Mouse (Mus musculus): ENCODE data around the gene Frmd5. TPM values are rescaled to one million over a fixed set of nuclear protein-coding genes. Genes with fewer than 3 reads are reported as not detected.
A peak's percentile ranks its signal among the peaks of the same experiment; 100 is the strongest.

Frmd5 gene
- polyA plus RNA-seq, 1 experiment = 1.4 TPM

- Histone ChIP-seq H3K27ac (ENCODE audit: insufficient read depth, low read depth, low read length) (no peak overlapping the region), H3K36me3 (ENCODE audit: control insufficient read depth, insufficient read depth, low read length) (no peaks in the 10 kb centered on the region)
- 65% methylated on average over 5 of the region's 5 CpGs for whole genome bisulfite sequencing
These were observed 222.2 kb downstream of the Frmd5 start for GRCm38 (mm10) chr2:121584705-121585104.

GRCm38 (mm10) chr2:121583468-121584116 is 223.3 kb downstream of the Frmd5 start:
- Histone ChIP-seq H3K27me3 (ENCODE audit: control insufficient read depth, insufficient read depth, low read length) (no peaks in the 10 kb centered on the region), H3K27ac (ENCODE audit: insufficient read depth, low read depth, low read length) (no peak overlapping the region), H3K4me3 (ENCODE audit: low read depth, low read length) (no peak overlapping the region), H3K36me3 (ENCODE audit: control insufficient read depth, insufficient read depth, low read length) (no peaks in the 10 kb centered on the region), H3K4me1 (ENCODE audit: control insufficient read depth, insufficient read depth, insufficient read length, low read length) (no peaks in the 10 kb centered on the region)
- 58% methylated on average over 13 of the region's 13 CpGs for WGBS
- no peak for TF ChIP-seq POLR2A (IDR thresholded peaks at IDR 0.05; ENCODE audit: low read depth, low read length)
- TF ChIP-seq CTCF (IDR thresholded peaks at IDR 0.05; ENCODE audit: extremely low read depth, insufficient read length, insufficient replicate concordance, low read depth, low read length) = no peak

More at GRCm38 (mm10) chr2:121584705-121585104, 222.2 kb downstream of the Frmd5 start:
- H3K4me3 ChIP-seq (ENCODE audit: low read depth, low read length) = no peak overlapping the region
- H3K4me1 ChIP-seq (ENCODE audit: control insufficient read depth, insufficient read depth, insufficient read length, low read length) = no peaks in the 10 kb centered on the region
- H3K27me3 ChIP-seq (ENCODE audit: control insufficient read depth, insufficient read depth, low read length) = no peaks in the 10 kb centered on the region
- TF ChIP-seq POLR2A (IDR thresholded peaks at IDR 0.05; ENCODE audit: low read depth, low read length) (no peak), CTCF (IDR thresholded peaks at IDR 0.05; ENCODE audit: extremely low read depth, insufficient read length, insufficient replicate concordance, low read depth, low read length) (no peak)

- Histone ChIP-seq H3K4me1 (ENCODE audit: control insufficient read depth, insufficient read depth, insufficient read length, low read length) (no peaks in the 10 kb centered on the region), H3K27ac (ENCODE audit: insufficient read depth, low read depth, low read length) (no peak overlapping the region), H3K4me3 (ENCODE audit: low read depth, low read length) (no peak overlapping the region), H3K27me3 (ENCODE audit: control insufficient read depth, insufficient read depth, low read length) (no peaks in the 10 kb centered on the region), H3K36me3 (ENCODE audit: control insufficient read depth, insufficient read depth, low read length) (no peaks in the 10 kb centered on the region)
- WGBS = 84% methylated on average over 13 of the region's 13 CpGs
- no peak for TF ChIP-seq POLR2A (IDR thresholded peaks at IDR 0.05; ENCODE audit: low read depth, low read length)
- no peak for TF ChIP-seq CTCF (IDR thresholded peaks at IDR 0.05; ENCODE audit: extremely low read depth, insufficient read length, insufficient replicate concordance, low read depth, low read length)
These were observed 224.0 kb downstream of the Frmd5 start for GRCm38 (mm10) chr2:121582809-121583376.

- no peaks in the 10 kb centered on the region for H3K4me1 ChIP-seq (ENCODE audit: control insufficient read depth, insufficient read depth, insufficient read length, low read length)
- TF ChIP-seq CTCF (IDR thresholded peaks at IDR 0.05; ENCODE audit: extremely low read depth, insufficient read length, insufficient replicate concordance, low read depth, low read length) (no peak), POLR2A (IDR thresholded peaks at IDR 0.05; ENCODE audit: low read depth, low read length) (no peak)
- no peaks in the 10 kb centered on the region for H3K27me3 ChIP-seq (ENCODE audit: control insufficient read depth, insufficient read depth, low read length)
- H3K36me3 ChIP-seq (ENCODE audit: control insufficient read depth, insufficient read depth, low read length) = no peaks in the 10 kb centered on the region
- 72% methylated on average over 8 of the region's 8 CpGs for WGBS
- no peak overlapping the region for H3K27ac ChIP-seq (ENCODE audit: insufficient read depth, low read depth, low read length)
- H3K4me3 ChIP-seq (ENCODE audit: low read depth, low read length) = no peak overlapping the region
These were observed 231.1 kb downstream of the Frmd5 start for GRCm38 (mm10) chr2:121575741-121576201.

- TF ChIP-seq CTCF (IDR thresholded peaks at IDR 0.05; ENCODE audit: extremely low read depth, insufficient read length, insufficient replicate concordance, low read depth, low read length) (no peak), POLR2A (IDR thresholded peaks at IDR 0.05; ENCODE audit: low read depth, low read length) (no peak)
- H3K27me3 ChIP-seq (ENCODE audit: control insufficient read depth, insufficient read depth, low read length) = no peaks in the 10 kb centered on the region
- no peak overlapping the region for H3K27ac ChIP-seq (ENCODE audit: insufficient read depth, low read depth, low read length)
- H3K4me3 ChIP-seq (ENCODE audit: low read depth, low read length) = no peak overlapping the region
- no peaks in the 10 kb centered on the region for H3K4me1 ChIP-seq (ENCODE audit: control insufficient read depth, insufficient read depth, insufficient read length, low read length)
- 64% methylated on average over 9 of the region's 9 CpGs for WGBS
- no peaks in the 10 kb centered on the region for H3K36me3 ChIP-seq (ENCODE audit: control insufficient read depth, insufficient read depth, low read length)
These were observed 232.7 kb downstream of the Frmd5 start for GRCm38 (mm10) chr2:121574066-121574630.

GRCm38 (mm10) chr2:121571780-121572179 is 235.1 kb downstream of the Frmd5 start:
- Histone ChIP-seq H3K27me3 (ENCODE audit: control insufficient read depth, insufficient read depth, low read length) (no peaks in the 10 kb centered on the region), H3K4me1 (ENCODE audit: control insufficient read depth, insufficient read depth, insufficient read length, low read length) (no peaks in the 10 kb centered on the region), H3K4me3 (ENCODE audit: low read depth, low read length) (no peak overlapping the region), H3K36me3 (ENCODE audit: control insufficient read depth, insufficient read depth, low read length) (no peaks in the 10 kb centered on the region), H3K27ac (ENCODE audit: insufficient read depth, low read depth, low read length) (no peak overlapping the region)
- TF ChIP-seq CTCF (IDR thresholded peaks at IDR 0.05; ENCODE audit: extremely low read depth, insufficient read length, insufficient replicate concordance, low read depth, low read length) (peak; percentile 75; the same call in 1 of the 2 replicates), POLR2A (IDR thresholded peaks at IDR 0.05; ENCODE audit: low read depth, low read length) (no peak; the same call in 1 of the 2 replicates)
- 20% methylated on average over 7 of the region's 7 CpGs for WGBS

- no peaks in the 10 kb centered on the region for H3K4me1 ChIP-seq (ENCODE audit: control insufficient read depth, insufficient read depth, insufficient read length, low read length)
- H3K27me3 ChIP-seq (ENCODE audit: control insufficient read depth, insufficient read depth, low read length) = no peaks in the 10 kb centered on the region
- 74% methylated on average over 8 of the region's 8 CpGs for WGBS
- H3K4me3 ChIP-seq (ENCODE audit: low read depth, low read length) = no peak overlapping the region
- H3K27ac ChIP-seq (ENCODE audit: insufficient read depth, low read depth, low read length) = no peak overlapping the region
- TF ChIP-seq POLR2A (IDR thresholded peaks at IDR 0.05; ENCODE audit: low read depth, low read length) (no peak), CTCF (IDR thresholded peaks at IDR 0.05; ENCODE audit: extremely low read depth, insufficient read length, insufficient replicate concordance, low read depth, low read length) (no peak)
- no peaks in the 10 kb centered on the region for H3K36me3 ChIP-seq (ENCODE audit: control insufficient read depth, insufficient read depth, low read length)
These were observed 235.8 kb downstream of the Frmd5 start for GRCm38 (mm10) chr2:121570999-121571655.
